Mouse (Mus musculus): Measurements from ENCODE around the gene Fxyd1.
A peak's percentile ranks its signal among the peaks of the same experiment; 100 is the strongest.

Fxyd1 gene

DNA sequence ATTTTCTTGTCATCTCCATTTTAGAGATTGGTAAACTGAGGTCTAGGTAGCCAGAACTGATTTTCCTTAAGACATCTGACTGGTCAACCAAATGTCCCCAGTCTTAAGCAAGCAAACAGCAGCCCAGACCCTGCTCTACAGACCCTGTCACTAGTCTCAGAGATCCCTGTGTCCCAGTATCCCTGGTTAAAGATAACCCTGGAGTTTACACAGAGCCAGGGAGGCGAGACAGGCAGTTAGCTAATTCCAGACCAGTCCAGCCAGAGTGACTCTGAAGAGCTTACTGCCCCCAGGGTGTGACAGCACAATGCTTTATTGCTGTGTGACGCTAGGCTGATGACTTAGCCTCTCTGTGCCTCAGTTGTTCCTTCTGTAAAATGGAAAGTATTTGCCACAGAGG, at the start of gene Fxyd1:
Gene Fxyd1, minus strand, starts transcription at position 129 of the 400 bp plus-strand sequence.
- no peak for DNase-seq (ENCODE audit: low spot score in 2 of 2)

DNA sequence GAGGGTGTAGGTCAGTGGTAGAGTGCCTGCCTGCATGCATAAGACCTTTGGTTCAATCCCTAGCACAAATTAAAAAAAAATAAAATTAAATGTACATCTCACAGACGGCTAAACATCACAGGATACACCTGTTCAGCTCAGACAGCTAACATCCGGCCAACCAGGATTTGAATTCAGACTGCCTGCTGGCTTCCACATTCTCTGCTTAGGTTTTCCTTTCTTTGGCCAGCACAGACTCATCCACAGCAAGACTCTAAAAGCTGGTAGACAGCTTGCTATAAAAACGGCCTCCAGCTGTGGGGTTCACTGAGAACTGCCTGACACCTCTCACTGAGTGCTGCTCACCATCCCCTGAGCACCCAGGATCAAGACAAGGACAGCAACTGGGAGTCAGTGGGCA, 49.2 kb upstream of the Fxyd1 start:
- DNase-seq (ENCODE audit: low spot score in 2 of 2): no peak

GRCm38 (mm10) chr7:31105061-31105768, 48.2 kb upstream of the Fxyd1 start:
- DNase-seq (ENCODE audit: low spot score in 2 of 2): no peak

- DNase-seq (ENCODE audit: low spot score in 2 of 2): no peak
Measured at GRCm38 (mm10) chr7:31100786-31101185, 43.8 kb upstream of the Fxyd1 start.

GRCm38 (mm10) chr7:31099612-31099982, 42.6 kb upstream of the Fxyd1 start:
- DNase-seq (ENCODE audit: low spot score in 2 of 2): no peak

DNA sequence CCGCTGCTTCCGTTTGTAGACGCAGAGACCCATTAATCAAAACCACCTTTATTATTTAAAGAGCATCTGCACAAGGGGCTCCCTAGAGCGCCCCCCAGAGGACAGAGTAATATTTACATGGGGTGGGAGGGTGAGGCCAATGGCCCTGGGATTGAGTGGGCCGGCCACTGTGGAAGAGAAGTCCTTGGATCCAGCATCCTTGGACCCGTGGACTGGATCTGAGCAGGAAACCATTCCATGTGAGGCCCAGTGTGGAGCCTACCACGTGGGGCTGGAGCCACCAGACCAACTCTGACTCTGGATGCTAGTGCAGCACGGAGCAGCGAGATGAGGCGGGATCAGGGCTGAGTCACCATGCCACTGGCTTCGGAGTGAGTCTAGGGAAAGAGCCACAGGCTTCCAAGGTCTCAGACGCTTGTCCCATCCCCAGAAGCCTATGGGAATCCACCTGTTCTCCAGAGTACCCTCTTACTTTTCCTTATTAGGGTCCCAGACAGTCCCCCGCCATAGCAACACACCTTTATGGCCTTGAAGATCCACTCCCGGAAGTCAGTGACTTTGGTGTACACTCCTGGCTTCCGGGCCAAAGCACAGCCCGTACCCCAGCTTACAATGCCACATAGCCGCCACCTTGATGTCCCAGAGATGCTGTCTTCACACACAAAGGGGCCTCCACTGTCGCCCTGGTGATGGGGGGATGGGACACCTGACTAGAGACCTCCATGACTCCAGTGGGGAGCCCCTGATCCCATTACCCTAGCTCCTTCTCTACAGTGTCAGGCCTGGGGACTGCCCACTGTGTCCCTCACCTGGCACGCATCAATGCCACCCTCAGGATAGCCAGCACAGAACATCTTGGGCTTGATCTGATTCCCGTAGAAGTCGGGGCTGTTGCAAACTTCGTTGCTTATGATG, 42.0 kb upstream of the Fxyd1 start:
- no peak for DNase-seq (ENCODE audit: low spot score in 2 of 2)

GRCm38 (mm10) chr7:31097583-31098248, 40.7 kb upstream of the Fxyd1 start:
- peak; percentile 74 to 79 for DNase-seq (ENCODE audit: low spot score in 2 of 2)

DNA sequence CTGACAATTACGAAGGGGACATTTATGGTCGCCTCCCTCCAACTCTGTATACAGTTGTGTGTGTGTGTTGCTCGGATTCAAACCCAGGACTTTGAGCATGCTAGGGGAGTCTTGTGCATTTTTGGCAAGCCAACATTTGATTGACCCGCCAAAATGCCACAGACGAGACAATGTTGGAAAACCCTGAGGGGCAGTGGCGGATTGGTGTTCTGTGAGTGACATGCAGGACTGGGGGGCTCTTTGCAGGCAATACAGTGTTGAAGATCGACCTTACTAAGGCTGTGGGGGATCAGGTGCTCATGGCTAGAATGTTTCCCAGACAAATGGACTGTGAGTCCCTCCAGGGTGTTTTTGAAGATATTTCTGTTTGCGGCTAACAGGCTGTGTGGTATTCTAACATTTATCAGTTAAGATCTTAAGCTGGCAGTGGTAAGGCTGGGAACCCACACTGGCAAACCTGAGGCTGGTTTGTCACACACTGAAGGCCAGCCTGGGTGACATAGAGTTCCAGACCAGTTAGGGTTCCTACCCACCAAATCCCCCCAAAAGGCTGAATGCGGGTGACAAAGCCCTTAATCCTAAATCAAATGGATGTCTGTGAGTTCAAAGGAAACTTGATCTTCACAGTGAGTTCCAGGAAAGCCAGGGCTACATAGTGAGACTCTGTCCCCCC, 40.0 kb upstream of the Fxyd1 start:
- no peak for DNase-seq (ENCODE audit: low spot score in 2 of 2)

DNA sequence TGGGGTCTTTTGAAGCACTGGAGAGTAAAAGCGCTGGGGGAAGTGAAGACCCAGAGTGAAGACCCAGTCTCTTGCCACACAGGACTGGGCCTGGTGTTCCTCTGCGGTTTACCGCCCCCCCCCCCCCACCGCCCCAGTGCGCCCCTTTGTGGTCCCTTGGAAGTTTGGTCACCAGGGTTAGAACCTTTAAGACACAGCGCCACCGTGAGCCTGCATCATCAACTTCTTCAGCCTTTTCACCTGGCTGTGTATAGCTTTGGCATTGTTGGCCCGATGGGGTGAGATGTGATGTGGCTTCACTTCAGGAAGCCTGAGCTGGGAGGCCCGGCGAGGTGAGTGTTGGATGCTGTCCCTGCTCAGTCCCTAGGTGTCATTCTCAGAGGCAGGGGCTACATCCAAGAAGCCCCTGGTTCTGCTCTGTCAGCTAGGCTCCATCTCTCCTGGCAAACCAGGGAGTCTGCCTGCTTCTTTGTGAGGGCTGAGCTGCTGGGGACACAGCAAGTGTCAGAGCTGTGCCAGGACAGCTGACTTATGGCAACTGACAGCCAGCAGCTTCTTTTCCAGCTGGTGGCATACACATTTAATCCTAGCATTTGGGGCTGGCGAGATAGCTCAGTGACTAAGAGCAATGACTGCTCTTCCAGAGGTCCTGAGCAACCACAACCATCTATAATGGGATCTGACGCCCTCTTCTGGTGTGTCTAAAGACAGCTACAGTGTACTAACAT, 37.9 kb upstream of the Fxyd1 start:
- no peak for DNase-seq (ENCODE audit: low spot score in 2 of 2)

GRCm38 (mm10) chr7:31089721-31090120, 32.7 kb upstream of the Fxyd1 start:
- DNase-seq (ENCODE audit: low spot score in 2 of 2): no peak

GRCm38 (mm10) chr7:31088206-31088605, 31.2 kb upstream of the Fxyd1 start:
- no peak for DNase-seq (ENCODE audit: low spot score in 2 of 2)

GRCm38 (mm10) chr7:31087262-31087661, 30.3 kb upstream of the Fxyd1 start:
- no peak for DNase-seq (ENCODE audit: low spot score in 2 of 2)

- no peak for DNase-seq (ENCODE audit: low spot score in 2 of 2)
Measured at GRCm38 (mm10) chr7:31086175-31086755, 29.3 kb upstream of the Fxyd1 start.

- DNase-seq (ENCODE audit: low spot score in 2 of 2): no peak
Measured at GRCm38 (mm10) chr7:31085171-31085570, 28.2 kb upstream of the Fxyd1 start.

DNA sequence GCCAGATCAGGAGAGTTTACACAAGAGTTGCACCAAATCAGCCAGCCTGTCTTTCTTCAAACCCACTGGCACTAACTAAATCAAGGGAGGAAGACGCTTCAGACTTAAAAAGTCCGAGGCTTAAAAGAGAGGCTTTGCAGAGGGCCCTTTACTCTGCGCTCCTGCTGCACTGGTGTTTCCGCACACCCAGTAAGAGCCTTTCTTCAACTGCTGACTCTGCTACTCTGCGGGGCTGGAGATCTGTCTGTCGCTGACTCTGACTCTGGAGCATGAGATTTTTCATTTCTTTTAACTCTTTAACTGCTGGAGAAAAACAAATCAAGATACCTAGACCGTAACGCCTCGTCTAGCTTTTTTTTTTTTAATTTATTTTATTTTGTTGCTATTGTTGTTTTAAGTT, 27.1 kb upstream of the Fxyd1 start:
- DNase-seq (ENCODE audit: low spot score in 2 of 2): no peak

DNA sequence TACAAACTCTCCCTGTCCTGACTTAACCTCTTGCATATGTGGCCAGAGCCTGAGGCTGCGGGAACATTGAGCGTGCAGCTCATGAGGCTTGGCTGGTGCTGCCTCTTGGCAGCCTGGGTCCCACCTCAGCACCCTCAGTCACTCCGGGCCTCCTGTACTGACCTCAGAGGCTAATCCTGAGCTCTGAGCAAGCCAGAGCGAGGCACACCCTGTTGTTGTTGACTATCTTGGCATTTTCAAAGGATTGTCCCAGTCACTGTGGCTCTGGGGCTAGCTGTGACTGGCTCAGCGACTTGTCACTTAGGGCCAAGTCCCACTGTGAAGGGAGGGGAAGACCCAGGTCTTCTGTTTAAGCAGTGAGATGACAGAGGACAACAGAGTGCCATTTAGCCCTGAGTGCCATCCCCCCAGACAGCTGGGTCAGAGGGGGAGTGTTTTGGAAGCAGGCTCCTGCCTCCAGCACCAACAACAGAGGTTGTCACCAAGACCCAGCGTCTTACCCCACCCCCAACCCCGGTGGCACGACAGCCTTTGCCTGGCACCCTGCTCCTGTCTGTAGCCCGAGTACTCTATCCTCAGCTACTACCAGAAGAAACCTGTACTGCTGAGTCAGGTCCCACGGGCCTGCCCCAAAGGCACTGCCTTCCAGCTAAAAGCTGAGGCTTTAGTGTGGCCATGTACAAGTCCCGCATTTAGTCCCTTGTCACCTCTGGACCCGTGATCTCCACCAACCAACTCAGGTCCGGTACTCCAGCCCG, 26.0 kb upstream of the Fxyd1 start:
- DNase-seq (ENCODE audit: low spot score in 2 of 2): no peak

DNA sequence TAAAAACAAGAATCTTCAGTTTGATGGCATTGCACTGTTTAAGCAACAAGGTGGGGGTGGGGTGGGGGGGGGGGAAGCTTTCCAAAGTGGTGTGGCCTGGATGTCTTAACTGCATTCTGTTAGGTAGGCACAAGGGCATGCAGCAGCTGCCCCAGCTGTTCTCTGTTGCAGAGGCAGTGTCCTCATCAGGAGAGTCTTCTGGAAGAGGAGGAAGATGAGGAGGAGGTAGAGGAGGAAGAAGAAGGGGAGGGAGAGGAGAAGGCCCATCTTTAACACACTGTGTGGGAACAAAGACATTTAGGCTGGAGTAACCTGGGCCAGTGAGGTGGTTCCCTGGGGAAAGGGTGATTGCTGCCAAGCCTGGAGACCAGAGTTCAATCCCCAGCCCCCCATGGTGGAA, 25.1 kb upstream of the Fxyd1 start:
- DNase-seq (ENCODE audit: low spot score in 2 of 2): no peak

DNA sequence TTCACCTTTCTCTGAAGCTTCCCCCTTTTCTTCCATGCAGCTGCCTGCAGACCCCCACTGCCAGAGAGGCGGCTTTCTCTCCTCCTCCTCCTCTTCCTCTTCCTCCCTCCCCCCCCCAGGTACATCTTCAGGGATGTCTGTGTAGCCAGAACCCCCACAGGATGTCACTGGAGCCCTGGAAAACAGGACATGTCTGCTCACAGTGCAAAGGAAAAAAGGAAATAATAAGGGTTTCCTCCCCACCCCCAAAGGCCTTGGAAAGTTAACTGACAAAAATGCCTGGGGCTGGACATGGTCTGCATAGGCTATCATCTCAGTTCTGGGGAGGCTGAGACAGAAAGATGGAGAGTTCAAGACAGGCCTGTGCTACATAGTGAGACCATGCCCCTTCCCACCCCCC, 24.1 kb upstream of the Fxyd1 start:
- DNase-seq (ENCODE audit: low spot score in 2 of 2): no peak

DNA sequence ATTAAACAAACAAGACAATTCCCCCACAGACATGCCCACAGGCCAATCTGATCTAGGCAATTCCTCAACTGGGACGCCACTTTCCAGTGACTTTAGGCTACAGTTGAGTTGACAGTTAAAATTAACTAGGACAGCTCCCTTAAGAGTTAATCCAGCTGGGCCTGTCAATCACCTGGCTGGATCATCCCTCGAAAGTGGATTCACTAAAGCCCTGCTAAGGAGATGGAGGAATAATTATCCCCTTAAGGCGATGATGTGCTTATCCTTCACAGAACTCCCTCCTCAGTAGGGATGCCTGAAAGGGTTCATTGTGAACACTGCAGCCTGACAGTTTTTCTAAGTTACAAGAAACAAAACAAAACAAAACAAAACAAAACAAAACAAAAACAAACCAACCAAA, 23.6 kb upstream of the Fxyd1 start:
- no peak for DNase-seq (ENCODE audit: low spot score in 2 of 2)

GRCm38 (mm10) chr7:31079670-31080069, 22.7 kb upstream of the Fxyd1 start:
- no peak for DNase-seq (ENCODE audit: low spot score in 2 of 2)

Measured in spleen, postnatal 14 days (tissue).